Mouse (Mus musculus) stomach, postnatal 0 days (tissue): ENCODE measurements around the gene Fam49a.
A peak's percentile ranks its signal among the peaks of the same experiment; 100 is the strongest.

Source experiments
- CTCF ChIP-seq: IDR thresholded peaks from 2 replicates; pipeline ENCODE4 v1.5.1; 2016; ENCODE audit warnings: antibody characterized with exemption, low read depth, mild to moderate bottlenecking, moderate library complexity
- EP300 ChIP-seq: optimal IDR thresholded peaks from 2 replicates; pipeline ENCODE3; 2016; ENCODE audit warnings: antibody characterized with exemption

DNA sequence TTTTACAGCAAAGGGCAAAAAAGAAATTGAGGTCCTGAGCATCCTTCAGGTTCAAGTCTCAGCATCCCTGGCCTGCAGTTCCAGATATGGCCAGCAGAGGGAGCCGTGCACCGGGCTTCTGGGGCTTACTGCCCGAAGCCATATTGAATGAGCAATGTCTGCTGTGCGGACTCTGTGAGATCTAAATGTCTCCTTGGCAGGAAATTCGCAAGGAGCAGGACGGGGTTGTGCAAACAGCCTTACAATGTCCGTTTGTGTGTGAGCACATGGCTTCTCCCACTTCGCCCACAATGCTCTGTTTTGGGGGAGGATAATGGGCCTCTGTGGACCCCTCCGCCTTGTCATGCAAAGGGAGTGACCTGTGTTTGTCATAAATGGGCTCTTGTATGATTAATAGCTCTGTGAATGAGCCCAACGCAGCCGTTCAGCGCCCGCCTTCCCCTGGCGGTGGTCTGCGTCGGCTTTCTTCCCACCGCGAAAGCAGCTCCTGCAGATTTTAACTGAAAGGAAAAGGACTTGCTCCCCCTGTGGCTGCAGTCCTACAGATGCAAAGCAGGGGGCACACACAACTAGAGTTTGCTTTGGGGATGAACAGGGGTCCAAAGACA is 61.8 kb downstream of the Fam49a start:
- TF ChIP-seq CTCF (peak; percentile 98), EP300 (no peak)
